Mouse (Mus musculus): ENCODE results near the gene Xdh.

Xdh gene

DNA sequence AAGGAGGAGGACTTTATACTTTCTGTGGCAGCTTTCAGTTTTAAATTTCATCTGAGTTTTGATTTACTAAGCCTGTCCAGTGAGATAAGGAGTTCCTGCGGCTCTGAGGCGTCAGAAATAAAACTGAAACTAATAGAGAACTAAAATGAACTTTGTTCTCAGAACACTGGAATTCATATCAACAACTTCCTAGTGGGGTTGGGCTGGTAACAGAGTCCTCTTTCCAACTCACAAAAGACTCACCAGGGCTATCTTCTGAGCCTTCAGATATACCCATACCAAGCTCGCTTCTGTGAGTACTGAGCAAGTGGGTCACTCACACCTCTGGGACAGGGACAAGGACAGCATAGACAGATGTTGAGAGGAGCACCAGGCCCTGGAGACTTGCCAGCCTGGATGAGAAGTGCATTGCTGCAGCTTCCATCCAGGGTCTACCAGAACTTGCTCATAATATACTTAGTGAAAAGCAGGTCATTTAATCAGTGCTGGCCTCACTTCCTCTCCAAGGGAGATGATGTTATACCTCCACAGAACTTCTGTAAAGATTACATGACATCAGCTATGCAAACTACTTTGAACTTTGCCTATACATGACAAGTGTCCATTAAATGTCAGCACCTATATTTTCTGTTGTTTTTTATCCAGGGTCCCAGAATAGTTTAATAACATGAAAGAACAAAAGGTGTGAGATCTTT, 7.6 kb downstream of the Xdh start:
- DNase-seq (ENCODE audit: low spot score): no peak

DNA sequence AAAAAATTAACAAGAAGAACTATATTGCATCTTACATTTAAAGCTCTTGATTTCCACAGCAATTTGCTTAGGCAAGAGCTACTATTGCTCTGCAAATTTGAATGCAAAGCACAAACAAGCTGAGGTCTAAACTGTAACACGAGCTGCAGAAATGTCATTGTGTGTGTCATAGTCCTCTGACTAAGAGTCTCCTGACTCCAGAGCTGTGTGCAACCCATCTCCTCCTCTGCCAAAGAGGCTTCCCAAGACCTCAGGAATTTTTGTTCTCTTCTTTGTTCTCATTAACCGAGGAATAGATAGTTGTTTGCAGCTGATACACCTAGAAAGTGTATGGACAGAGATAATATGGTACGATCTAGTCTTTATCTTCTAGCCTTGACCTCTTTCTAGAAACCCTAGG, 8.2 kb downstream of the Xdh start:
- DNase-seq (ENCODE audit: low spot score): no peak

DNA sequence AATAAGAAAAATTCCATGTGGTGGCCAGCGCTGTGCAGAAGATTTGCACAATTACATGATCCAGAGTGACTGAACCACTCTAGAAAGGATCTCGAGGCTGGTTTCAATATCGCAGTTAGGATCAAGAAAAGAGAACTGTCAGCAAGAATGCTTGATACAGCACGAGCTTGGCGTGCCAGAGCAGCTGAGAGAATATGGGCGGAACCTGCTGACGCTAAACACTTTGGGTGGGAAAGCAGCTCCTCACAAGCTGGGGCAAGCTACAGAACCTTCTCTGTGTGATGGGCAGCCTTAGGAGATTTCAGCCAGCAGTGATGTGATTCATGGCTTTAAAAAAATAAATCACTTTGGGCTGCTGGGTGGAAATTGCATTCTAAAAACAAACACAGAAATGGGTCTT, 12.9 kb downstream of the Xdh start:
- DNase-seq (ENCODE audit: low spot score): no peak

DNA sequence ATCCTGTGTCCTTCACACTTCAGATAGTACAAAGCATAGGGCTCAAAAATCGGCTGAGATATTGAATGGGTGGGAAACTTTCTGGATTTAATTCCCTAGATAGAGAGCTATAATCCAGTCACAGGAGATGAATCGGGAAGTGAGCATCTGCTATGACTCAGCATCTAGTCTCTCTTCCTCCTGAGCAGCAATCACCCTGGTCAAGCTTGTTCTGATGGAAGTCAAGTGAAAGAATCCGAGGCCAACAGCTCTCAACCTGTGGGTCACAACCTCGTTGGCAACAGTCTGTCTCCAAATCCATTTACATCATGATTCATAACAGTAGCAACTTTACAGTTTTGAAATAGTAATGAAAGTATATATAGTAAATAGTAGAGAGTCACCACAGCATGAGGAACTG, 14.8 kb downstream of the Xdh start:
- DNase-seq (ENCODE audit: low spot score): no peak

DNA sequence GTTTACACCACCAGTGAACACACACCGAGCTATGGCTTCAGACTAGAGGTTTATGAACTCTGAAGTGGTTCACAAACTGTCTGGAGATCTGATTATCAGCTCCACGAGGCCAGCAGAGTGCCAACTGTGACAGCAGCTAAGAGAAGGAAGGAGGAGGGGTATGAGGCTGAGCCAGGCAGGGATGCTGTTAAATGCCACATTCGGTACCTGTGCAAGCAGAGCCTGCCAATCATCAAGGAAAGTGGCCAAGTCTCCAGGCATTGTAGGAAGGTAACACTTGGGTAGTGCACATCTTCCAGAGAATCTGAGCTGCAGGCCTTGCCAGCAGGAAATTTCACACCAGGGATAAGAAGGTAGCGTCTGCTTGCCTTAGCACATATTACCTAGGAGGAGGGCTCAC, 15.7 kb downstream of the Xdh start:
- DNase-seq (ENCODE audit: low spot score): no peak

DNA sequence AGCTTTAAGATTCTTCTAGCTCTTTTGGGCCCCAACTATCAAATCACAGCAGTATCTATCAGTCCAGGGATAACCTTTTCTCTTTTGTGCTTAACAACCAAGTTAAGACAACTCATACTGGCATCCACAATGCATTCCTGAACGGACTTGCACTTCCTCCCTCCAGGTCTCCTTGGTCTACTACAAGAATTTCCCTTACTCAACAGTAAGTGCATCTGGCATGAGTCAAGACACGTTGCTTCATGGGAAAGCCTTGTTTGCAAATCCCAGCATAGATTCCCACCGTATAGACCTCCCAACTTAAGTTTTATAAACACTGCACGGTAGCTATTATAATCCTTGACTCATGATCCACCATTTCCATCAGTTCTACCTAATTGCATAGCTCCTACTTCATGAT, 16.4 kb downstream of the Xdh start:
- DNase-seq (ENCODE audit: low spot score): no peak

DNA sequence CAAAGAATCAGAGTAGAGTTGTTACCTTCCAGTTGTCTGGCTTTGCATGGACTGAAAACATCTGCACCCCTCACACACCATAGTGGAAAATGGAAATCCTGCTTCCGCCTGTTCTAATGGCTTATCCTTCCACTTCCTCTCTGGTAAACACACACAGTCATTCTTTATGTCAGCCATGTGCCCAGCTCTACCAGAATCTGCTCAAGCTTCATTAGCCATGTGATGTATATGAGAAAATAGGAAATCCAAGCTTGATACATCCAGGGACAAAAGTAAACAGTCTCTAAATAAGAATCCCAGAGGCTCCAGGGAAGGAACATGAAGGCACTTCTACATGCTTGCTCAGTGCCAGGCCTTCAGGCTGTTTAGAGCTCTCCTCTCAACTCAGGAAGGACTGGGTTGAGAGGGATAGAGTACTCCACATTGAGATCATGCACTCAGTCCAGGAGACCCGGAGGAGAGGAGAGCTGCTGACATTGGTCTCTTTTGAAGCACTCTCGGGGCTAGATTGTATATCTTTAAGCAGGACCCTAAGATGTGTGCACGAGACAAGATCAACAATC, 17.4 kb downstream of the Xdh start:
- no peak for DNase-seq (ENCODE audit: low spot score)

DNA sequence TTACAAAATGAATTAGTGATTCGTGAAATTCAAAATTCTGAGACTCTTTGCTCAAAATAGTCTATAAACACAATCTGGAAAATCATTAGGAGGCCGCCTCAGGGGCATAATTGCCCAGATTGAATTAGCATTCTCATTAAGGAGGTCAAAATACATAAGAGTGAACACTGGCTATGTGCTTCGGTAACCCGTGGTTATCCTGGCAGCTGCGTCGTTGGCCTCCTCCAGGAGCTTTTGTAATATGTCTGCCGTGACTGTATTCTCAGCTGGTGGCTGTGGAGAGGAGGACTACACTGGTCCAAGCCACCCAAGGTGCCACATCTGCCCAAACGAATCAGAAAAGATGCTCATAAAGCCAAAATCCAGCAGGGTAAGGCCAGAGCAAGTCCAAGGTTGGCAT, 30.5 kb downstream of the Xdh start:
- DNase-seq (ENCODE audit: low spot score): no peak

DNA sequence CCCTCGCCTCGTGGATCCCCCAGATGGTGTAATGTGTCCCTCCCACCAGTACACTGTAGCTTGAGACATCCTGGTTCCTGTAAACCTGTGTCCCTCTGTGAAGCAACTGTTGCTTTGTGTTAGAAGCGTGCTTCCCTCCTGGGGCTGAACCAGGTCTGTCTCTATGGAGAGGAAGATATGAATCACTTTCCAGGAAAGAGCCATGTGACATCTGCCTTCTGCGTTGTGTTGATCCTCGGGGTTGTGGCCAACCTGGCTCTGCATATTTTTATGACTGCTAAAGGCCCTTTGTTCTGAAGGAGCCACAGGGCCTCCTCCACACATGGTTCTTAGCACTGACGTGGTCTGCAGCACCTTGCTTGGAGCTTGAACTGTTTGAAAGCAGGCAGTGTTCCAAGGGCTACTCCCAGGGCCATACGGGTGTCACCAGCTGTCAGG, 31.0 kb downstream of the Xdh start:
- no peak for DNase-seq (ENCODE audit: low spot score)

DNA sequence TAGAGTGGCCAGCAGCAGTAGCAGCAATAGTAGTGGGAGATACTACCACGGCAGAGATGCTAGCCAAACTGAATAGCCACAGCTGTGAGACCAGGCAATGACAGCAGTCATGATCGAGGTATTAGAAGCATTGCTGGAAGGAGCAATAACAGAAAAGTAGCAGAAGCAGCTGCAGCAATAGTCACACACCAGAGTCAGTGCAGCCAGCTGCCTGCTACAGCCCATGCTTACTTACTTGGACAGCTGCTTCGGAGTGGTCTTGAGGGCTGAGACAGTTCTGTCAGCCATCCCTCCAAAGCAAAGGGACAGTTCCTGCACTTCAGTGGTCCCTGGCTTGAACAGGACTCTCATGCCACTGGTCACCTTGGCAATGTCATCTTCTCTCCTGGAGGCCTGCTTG, 31.9 kb downstream of the Xdh start:
- no peak for DNase-seq (ENCODE audit: low spot score)

DNA sequence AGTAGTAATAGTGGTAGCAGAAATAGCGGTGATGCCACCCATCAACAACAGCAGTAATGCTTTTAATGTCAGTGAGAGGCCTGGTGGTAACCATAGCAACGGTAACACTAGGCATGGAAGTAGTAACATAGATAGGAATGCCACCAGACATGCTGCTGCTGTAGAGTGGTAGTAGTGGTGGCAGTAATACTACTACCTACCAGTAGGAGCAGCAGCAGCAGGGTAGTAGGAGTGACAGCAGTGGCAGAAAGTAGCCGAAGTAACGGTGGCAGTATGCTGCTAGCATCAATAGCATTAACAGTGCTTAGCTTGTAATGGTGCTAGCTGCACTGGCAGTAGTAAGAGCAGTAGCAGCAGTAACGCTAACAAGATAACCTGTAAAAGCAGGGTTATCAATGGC, 32.3 kb downstream of the Xdh start:
- DNase-seq (ENCODE audit: low spot score): peak; percentile 5

DNA sequence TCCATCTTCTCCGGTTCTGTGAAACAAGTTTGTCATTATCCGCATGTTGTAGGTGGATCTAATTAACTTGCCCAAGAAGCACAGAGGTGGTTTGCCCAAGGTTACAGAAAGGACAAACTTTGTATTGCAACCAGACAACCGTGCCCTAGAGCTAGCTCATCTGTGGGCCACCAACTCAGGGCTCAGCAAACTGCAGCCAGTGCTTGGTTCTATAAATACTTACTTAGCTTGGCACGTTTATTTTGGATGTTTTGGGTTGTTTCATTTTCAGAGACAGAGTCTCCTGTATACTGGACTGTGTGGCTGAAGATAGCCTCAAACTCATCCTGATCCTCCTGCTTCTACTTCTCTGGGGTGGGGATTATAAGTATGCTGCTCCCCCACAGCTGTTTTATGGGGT, 35.3 kb downstream of the Xdh start:
- DNase-seq (ENCODE audit: low spot score): no peak

DNA sequence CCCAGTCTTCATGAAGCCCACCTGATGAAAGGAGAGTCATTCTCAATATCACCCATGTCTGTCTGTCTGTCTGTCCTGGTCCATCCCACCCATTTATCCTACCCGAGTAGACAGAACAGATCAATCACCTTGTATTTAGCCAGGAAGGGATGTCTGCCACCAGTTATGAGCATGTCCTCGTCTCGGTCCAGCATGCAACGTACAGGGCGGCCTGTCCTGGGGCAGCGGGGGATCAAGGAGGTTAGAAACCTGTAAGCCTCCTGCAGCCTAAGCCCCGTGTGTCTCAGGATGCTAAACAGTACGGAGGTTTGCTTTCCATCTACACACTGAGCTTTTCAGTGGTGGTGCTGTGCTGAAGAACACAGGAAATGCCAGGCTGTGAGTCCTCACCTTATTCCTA, 43.9 kb downstream of the Xdh start:
- no peak for DNase-seq (ENCODE audit: low spot score)

DNA sequence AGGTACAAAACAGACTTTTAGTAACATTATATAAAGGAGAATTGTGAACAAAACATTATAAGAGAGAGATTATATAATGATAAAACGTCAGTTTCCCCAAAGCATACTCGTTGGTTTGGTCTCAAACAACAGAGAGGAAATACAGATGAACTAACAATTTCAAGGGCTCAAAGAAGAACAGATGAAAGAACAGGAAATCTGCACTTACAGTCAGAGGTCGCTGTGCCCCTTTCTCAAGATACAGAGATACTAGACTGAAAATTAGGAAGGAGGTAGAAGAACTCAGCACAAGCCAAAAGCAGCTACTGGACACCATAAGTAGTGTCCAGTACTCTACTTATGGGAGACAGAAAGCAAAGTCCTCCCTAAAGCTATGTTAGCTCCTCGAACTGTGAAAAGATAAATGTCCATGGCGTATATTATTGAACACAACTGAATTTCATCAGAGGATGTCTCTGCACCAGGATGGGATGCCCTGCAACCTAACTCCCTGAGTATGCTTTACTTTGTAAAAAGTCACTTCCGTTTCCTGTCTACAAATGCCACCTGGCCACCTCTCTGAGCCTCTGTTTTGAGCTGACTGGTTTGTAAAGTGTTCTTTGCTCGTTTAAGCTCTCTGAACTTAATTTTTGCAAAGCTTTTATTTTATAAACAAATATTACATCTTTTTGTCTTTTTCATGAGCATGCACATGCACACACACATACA, 44.8 kb downstream of the Xdh start:
- DNase-seq (ENCODE audit: low spot score): no peak

DNA sequence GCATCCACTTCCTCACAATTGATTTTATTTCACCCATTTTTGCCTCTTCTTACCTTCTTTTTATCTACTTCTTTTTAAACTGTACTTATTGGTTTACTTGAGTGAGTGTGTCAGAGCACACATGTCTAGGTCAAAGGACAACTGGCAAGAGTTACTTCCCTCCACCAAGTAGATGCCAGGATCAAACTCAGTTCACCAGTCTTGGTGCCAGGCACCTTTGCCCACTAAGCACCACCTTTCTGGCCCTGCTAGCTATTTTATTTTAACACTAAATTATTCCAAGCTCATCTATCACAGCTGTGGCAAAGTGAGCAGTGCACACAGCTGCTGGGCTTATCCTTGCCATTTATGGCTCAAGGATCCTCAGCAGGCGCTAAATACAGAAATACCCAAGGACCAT, 46.9 kb downstream of the Xdh start:
- no peak for DNase-seq (ENCODE audit: low spot score)

DNA sequence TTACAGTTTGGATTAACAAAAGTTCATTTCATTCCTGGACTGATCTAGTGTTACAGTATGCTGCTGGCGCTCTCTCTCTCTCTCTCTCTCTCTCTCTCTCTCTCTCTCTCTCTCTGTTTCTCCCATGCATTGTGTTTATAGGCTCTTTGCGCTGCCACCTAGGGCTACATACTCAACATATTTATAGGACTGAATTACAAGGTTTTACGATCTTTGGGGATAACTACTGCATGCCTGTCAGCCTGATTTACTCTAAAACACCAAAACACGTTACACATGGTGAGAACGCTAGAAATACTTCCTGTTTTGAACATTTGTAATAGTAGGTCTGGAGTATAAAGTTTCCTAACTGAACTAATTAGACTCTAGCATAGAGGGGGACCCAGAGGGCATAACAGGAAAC, 47.8 kb downstream of the Xdh start:
- no peak for DNase-seq (ENCODE audit: low spot score)

DNA sequence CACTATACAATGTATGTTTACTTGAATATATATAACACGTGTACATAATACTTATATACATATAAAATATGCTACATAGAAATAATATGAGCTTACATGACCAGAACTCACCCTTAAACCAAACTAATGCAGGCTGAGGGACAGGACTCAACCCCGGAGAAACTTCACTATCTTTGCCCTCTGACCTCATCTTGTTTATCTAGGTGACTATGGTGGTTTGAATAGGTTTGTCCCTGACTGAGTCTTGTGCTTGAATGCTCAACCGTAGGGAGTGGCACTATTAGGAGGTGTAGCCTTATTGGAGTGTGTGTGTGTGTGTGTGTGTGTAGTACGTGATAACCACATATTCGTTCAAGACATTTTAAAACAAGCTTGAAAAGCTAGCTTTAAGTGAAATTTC, 55.6 kb downstream of the Xdh start:
- DNase-seq (ENCODE audit: low spot score): no peak

DNA sequence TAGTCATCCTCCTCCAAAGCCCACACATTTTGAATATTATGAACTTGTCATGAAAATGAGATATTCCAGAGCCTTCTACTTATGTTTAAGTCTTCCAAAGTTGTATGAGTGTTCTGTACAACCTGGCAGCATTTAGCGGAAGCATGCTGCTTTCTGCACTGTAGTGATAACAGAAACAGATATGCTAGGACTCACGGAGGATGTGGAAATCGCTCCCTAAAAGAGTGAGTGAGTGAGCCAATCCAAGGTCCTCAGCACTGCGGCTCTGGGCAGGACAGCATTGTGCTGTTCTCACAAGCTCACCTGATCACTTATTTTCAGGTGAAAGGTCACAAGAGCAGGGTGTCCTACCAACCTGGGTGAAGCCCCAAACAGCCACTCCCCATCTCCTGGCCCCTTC, 56.2 kb downstream of the Xdh start:
- DNase-seq (ENCODE audit: low spot score): no peak

DNA sequence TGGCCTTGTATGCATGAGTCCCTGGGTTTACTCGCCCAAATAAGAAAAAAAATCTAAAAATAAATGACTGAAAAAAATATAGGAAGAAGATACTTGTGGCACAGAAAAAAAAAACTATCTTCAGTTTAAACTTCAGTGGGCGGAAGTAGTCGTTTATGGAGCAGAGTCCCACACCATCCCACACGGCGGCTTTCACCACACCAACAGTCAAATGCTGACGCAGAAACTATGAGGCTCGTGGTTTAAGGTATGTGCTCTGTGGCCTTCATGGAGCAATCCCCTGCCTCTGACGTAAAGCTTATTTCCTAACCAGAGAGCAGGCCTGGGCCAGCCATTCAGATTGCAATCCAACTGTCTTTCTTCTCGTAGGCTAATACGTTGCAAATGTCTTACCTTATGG, 56.8 kb downstream of the Xdh start:
- DNase-seq (ENCODE audit: low spot score): no peak

DNA sequence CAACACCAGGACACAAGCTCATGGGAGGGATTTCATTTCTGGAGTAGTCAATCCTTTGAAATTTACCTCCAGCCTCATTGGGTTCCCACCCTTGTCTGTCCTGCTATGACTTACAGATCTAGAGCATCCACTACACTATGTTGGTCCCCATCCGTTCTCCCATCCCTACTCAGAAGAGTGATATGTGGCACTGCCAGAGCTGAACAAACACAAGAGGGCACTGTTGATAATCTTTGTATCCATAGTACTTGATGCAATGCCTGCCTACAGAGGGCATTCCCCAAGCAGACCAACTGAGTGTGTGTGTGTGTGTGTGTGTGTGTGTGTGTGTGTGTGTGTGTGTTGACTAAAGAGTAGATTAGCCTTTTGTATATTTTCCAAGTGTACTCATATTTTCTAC, 58.4 kb downstream of the Xdh start:
- DNase-seq (ENCODE audit: low spot score): peak; percentile 40

DNA sequence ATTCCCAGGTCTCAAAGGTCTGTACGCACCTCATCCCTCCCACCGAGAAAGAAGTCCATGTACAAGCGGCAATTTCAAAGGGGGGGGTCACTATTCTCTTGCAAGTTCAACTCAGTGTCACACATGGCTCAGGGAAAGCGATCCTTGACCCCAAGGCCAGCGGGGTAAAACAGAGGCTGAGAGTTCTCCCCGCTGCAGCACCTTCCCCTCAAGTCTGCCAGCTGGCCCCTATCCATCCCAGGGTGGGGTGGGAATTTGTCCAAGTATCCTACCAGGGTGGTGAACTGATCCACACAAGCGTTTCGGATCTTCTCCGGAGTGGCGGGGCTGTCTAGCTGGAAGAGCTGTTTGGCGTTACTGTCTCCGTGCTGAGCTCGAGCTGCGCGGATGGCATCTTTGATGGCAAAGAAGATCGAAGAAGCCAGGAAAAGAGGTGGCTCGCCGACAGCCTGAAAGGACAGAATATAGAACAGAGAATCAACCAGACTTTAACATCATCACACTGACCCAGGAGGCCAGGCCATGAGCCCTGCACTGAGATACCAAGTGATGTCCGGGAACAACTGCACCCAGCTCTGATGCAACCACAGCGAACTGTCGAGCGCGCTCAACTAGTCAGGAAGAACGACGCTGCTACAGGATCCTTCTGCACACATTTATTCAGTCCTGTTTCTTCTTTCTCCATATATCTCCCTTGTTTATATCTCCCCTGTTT, 63.8 kb downstream of the Xdh start:
- DNase-seq (ENCODE audit: low spot score): no peak

DNA sequence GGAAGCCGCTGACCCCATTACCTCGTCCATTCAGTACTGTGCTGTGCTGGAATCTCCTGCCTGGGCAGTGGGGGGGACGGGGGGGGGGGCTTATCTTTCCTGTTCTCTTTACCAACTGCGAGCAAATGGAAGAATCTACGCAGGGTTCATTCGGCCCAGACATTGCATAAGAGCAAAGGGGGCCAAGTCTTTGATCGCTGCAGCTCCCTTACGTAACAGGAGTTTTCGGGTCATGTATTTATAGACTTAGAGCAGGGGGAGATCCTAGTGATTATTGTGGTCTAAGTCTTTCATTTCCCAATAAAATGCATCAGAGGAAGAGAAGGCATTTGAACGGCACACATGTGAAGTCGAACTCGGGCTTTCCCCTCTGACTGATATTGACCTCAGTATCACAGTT, 66.7 kb downstream of the Xdh start:
- no peak for DNase-seq (ENCODE audit: low spot score)

DNA sequence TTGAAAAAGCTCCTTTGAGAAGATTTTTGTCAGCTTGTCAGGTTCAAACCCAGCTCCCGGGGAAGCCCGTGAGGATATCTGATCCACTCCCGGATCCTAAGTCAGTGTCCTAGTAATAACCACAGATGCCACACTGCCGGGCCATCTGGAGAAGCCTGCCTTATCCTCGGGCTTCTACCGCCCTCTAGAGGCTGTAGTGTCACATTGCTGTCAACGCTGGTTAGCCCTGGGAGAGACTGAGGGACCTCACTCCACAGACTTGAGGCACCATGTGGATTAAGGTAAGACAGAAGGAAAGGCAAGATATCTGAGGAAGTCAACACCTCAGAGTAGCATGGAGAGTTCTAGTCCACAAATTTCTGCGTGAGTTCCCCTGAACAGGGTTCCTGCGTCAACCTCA, 67.8 kb downstream of the Xdh start:
- peak; percentile 95 for DNase-seq (ENCODE audit: low spot score)
